Mouse (Mus musculus) cerebellum, adult 2 months (tissue): Measurements from ENCODE around the gene Fam155a. TPM values are rescaled to one million over a fixed set of nuclear protein-coding genes. Genes with fewer than 3 reads are reported as not detected.
A peak's percentile ranks its signal among the peaks of the same experiment; 100 is the strongest.

Experiments used
- DNase-seq, 2 experiments: peaks; one replicate each; pipeline ENCODE4 v3.0.0; 2021
- H3K27ac ChIP-seq: fragments of 200-500 bp; 2 replicates; pipeline ENCODE4 v1.5.1; 2012; ENCODE audit warnings: low read length, control low read depth, inconsistent platforms; ENCODE audit not compliant: insufficient read depth
- H3K27me3 ChIP-seq: fragments of 200-500 bp; 2 replicates; pipeline ENCODE4 v1.6.1; 2012; ENCODE audit warnings: inconsistent platforms, mild to moderate bottlenecking, low read length, moderate library complexity; ENCODE audit not compliant: control insufficient read depth, insufficient read depth
- H3K4me1 ChIP-seq: fragments of 200-500 bp; 2 replicates; pipeline ENCODE4 v1.6.1; 2011; ENCODE audit warnings: low read length; ENCODE audit not compliant: control insufficient read depth, insufficient read depth
- H3K4me3 ChIP-seq: fragments of 200-500 bp; replicated peaks from 2 replicates; pipeline ENCODE3; 2011; ENCODE audit warnings: mild to moderate bottlenecking, low read depth, low read length, control low read depth; ENCODE audit not compliant: insufficient read depth
- CTCF ChIP-seq: fragments of 200-500 bp; IDR thresholded peaks from 2 replicates; pipeline ENCODE4 v1.5.1; 2011; ENCODE audit warnings: low read depth, mild to moderate bottlenecking, control low read depth, low read length, moderate library complexity, borderline replicate concordance; ENCODE audit not compliant: insufficient read depth
- POLR2A ChIP-seq: fragments of 200-500 bp; IDR thresholded peaks from 2 replicates; pipeline ENCODE4 v1.6.1; 2011; ENCODE audit warnings: low read length, control low read depth, borderline replicate concordance; ENCODE audit not compliant: insufficient read depth
- WGBS: fragments of 180-500 bp; shearing (Covaris S2); methylation state at CpG from one replicate; pipeline ENCODE4 v1.1.7; 2018; 5-methylcytosine and 5-hydroxymethylcytosine counted together
- polyA plus RNA-seq: library from polyadenylated mRNA; depleted of rRNA; stranded (reverse); fragments of >200 nt; gene quantifications from 2 replicates; pipeline ENCODE4 v1.2.3, GENCODE M21; 2012

Gene Fam155a
- polyA plus RNA-seq, 1 experiment = 58.5 TPM

GRCm38 (mm10) chr8:9461111-9461510 is 309.9 kb downstream of the Fam155a start:
- no peak overlapping the region for H3K4me3 ChIP-seq
- 0 out of 2 replicates have a peak overlapping the region, but pooled peaks have one; percentile 5 for H3K27ac ChIP-seq
- DNase-seq = peak; percentile 27 to 51
- 13% methylated on average over 4 of the region's 4 CpGs for WGBS
- TF ChIP-seq CTCF = no peak
- no peak for TF ChIP-seq POLR2A
- peaks cover 6% of the 10 kb centered on the region; the same call in 1 of the 2 replicates for H3K4me1 ChIP-seq
- no peaks in the 10 kb centered on the region for H3K27me3 ChIP-seq

DNA sequence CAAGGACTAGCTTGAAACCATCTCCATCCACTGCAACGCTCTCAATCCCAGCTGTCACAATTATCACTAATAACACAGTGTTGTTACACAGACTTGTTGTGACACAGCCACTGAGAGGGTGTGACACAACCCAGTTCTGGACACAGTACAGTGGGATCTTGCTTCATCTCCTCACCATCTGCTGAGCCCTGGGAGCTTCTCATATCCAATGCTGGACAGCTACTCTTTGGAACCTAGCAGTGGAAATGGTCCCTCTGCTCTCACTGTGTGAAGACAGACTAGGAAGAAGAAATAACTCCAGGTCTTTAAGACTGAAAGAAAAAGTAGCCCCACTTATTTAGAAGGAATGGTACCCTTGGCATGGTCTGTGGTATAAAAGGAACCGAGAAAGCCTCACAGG is 310.3 kb downstream of the Fam155a start:
- peaks cover 6% of the 10 kb centered on the region; the same call in 1 of the 2 replicates for H3K4me1 ChIP-seq
- WGBS = 12% methylated on average over 2 of the region's 2 CpGs
- peak; percentile 52 to 77 for DNase-seq
- no peaks in the 10 kb centered on the region for H3K27me3 ChIP-seq
- H3K4me3 ChIP-seq = no peak overlapping the region
- TF ChIP-seq CTCF = no peak
- TF ChIP-seq POLR2A = no peak
- no peak overlapping the region; the same call in 1 of the 2 replicates for H3K27ac ChIP-seq

- Histone ChIP-seq H3K27ac (no peak overlapping the region), H3K4me1 (peaks cover 6% of the 10 kb centered on the region; the same call in 1 of the 2 replicates), H3K27me3 (no peaks in the 10 kb centered on the region), H3K4me3 (no peak overlapping the region)
- TF ChIP-seq POLR2A = no peak
- no peak for TF ChIP-seq CTCF
- no peak for DNase-seq
- WGBS = 96% methylated on average over 11 of the region's 11 CpGs
Observed at GRCm38 (mm10) chr8:9458614-9459013, 312.3 kb downstream of the Fam155a start.

DNA sequence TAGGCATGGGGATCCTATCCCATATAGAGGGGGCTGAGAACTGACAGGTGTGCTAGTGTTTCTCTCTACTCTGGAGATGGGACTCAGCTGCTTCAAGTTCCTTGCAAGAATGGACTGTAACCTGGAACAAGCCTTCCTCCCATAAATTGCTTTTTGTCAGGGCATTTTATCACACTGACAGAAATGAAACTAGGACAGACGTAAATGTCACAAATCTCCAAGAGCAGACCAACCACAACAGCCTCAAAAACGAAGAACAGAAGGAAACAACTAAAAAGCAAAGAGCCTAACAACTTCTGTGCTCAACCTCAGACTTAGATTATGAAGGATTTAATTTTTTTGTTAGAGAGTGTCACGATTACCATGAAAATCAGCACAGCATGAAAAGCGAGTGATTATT is 315.8 kb downstream of the Fam155a start:
- no peaks in the 10 kb centered on the region for H3K27me3 ChIP-seq
- H3K4me3 ChIP-seq = no peak overlapping the region
- no peak for DNase-seq
- no peaks in the 10 kb centered on the region for H3K4me1 ChIP-seq
- no peak overlapping the region for H3K27ac ChIP-seq
- TF ChIP-seq CTCF (no peak), POLR2A (no peak)
- WGBS = 85% methylated on average over 4 of the region's 4 CpGs

GRCm38 (mm10) chr8:9453742-9454141 is 317.2 kb downstream of the Fam155a start:
- TF ChIP-seq CTCF (no peak), POLR2A (no peak)
- H3K4me1 ChIP-seq = no peaks in the 10 kb centered on the region
- no peak overlapping the region for H3K4me3 ChIP-seq
- DNase-seq = no peak
- 97% methylated on average over 5 of the region's 5 CpGs for WGBS
- no peaks in the 10 kb centered on the region for H3K27me3 ChIP-seq
- no peak overlapping the region for H3K27ac ChIP-seq

DNA sequence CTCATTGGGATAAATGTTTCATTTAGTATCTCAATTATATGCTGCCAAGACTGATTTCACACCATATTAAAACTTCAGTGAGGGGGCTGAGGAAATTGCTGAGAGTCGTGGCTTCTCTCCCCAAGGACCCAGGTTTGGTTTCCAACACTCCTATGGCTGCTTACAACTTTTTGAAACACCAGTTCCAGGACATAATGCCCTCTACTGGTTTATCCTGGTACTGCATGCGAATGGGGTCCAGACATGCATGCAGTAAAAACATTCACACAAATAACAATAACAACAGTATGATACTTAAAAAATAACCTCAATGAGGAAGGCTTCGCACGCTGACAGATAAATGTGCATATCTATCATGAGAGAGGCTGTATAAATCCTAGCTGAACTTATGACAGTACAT is 319.4 kb downstream of the Fam155a start:
- no peaks in the 10 kb centered on the region for H3K27me3 ChIP-seq
- 66% methylated on average over 4 of the region's 4 CpGs for WGBS
- no peak overlapping the region for H3K4me3 ChIP-seq
- DNase-seq = no peak
- H3K27ac ChIP-seq = no peak overlapping the region
- peak; percentile 11; the same call in 1 of the 2 replicates for TF ChIP-seq CTCF
- no peak for TF ChIP-seq POLR2A
- no peaks in the 10 kb centered on the region for H3K4me1 ChIP-seq

DNA sequence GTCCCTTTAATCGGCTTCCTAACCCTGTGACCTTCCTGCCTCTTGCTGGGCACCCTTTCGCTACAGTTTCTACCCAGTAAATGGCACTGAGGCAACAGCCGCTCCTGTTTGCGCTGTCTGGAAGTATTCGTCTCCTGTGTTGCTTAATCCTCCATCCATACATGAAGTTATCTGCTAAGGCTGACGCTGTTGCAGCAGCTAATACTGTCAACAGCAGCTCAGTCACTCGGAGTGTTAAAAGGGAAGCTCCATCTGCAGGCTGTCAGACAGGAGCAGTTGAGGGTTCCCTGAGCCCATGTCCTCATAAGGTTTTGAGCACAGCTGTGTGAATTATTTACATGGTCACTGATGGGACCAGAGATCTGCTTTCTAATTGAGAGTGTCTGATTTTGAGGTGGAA is 322.3 kb downstream of the Fam155a start:
- H3K4me3 ChIP-seq = no peak overlapping the region
- WGBS = 87% methylated on average over 7 of the region's 7 CpGs
- TF ChIP-seq CTCF (no peak), POLR2A (no peak)
- no peak overlapping the region for H3K27ac ChIP-seq
- DNase-seq = no peak
- H3K27me3 ChIP-seq = no peaks in the 10 kb centered on the region
- H3K4me1 ChIP-seq = no peaks in the 10 kb centered on the region

- H3K27ac ChIP-seq = no peak overlapping the region
- no peak for DNase-seq
- H3K4me1 ChIP-seq = peaks cover 5% of the 10 kb centered on the region; the same call in 1 of the 2 replicates
- TF ChIP-seq CTCF = no peak
- no peak for TF ChIP-seq POLR2A
- 85% methylated on average over 4 of the region's 4 CpGs for WGBS
- H3K27me3 ChIP-seq = no peaks in the 10 kb centered on the region
- H3K4me3 ChIP-seq = no peak overlapping the region
Observed at GRCm38 (mm10) chr8:9437822-9438221, 333.1 kb downstream of the Fam155a start.
